ENCODE assay signal across 8 mouse cellular contexts in the genomic region with DNA sequence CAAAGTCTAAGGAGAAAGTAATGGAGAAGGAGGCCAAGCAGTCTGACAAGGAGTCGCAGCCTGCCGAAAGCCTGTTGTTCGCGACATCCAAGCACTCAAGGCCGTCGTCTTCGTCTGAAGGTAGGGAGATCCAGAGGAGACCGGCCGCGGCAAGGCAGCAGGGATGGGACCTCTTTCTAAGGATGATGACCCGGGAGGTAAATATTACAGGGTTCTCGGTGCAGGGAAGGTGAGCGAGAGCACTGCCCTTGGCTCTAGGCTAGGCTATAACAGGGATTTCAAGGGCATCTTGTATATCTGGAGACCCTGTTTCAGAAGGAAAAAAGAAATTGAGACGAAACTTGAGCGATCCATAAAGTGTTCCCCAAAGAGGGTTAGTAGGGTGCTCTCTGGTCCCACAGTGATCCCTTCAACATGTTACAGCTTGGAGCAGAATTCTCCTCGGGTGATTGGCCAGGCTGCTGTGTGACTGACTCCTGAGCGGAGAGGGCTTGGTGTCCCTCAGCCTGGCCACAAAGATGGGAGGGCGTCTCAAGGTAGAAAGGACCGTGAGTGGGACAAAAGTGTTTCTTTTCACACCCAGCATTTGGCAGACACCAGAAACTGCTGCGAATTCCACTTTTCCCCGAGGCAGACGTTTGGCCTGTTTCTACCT. TPM values are rescaled to one million over a fixed set of nuclear protein-coding genes. Genes with fewer than 3 reads are reported as not detected.
DNase-seq lines count a peak whose midpoint lies in the region; ATAC-seq and TF ChIP-seq lines count a peak whose summit lies in the region.

No protein-coding gene starts in this region.

- no peaks in the 10 kb centered on the region for H3K27me3 ChIP-seq in heart, postnatal 0 days (ENCODE audit: control insufficient read depth, insufficient read depth, low read length)

- peaks cover 9% of the 10 kb centered on the region for H3K4me1 ChIP-seq in bone marrow macrophage, adult 2 months (ENCODE audit: control insufficient read depth, insufficient read depth, low read length)
- peaks cover 31% of the 10 kb centered on the region for H3K4me1 ChIP-seq in heart, postnatal 0 days (ENCODE audit: control insufficient read depth, insufficient read depth)

- peak overlapping the region; percentile 84 for H3K4me2 ChIP-seq in heart, postnatal 0 days (ENCODE audit: low read depth, low read length)

- peak overlapping the region; percentile 61 for H3K9ac ChIP-seq in heart, postnatal 0 days (replicated peaks; ENCODE audit: low read depth, low read length)

- TF ChIP-seq CTCF in gastrocnemius, adult 2 months (IDR thresholded peaks at IDR 0.05): no peak
- no peak for TF ChIP-seq CTCF in bone marrow macrophage, adult 2 months (IDR thresholded peaks at IDR 0.05; ENCODE audit: low read depth, low read length)
- no peak for TF ChIP-seq CTCF in heart, postnatal 0 days (IDR thresholded peaks at IDR 0.05; ENCODE audit: low read depth)

- TF ChIP-seq EP300 in heart, postnatal 0 days (IDR thresholded peaks at IDR 0.05; ENCODE audit: low read depth): no peak

- H3K4me3 ChIP-seq in gastrocnemius, adult 2 months: peak overlapping the region; percentile 81
- H3K4me3 ChIP-seq in bone marrow macrophage, adult 2 months (ENCODE audit: insufficient read depth, low read length): peak overlapping the region; percentile 96
- H3K4me3 ChIP-seq in heart, postnatal 0 days (ENCODE audit: low read depth, low read length): peak overlapping the region; percentile 83

- no peak for DNase-seq in gastrocnemius, adult 2 months
- no peak for DNase-seq in gastrocnemius, postnatal 36 days
- DNase-seq in heart, postnatal 0 days (ENCODE audit: low spot score): no peak
- no peak for DNase-seq in urinary bladder, postnatal 10 days (ENCODE audit: low spot score)
- DNase-seq in spleen, postnatal 4 days (ENCODE audit: low spot score in 2 of 2): no peak
- DNase-seq in frontal cortex, postnatal 14 days (ENCODE audit: low spot score in 2 of 2): no peak

- no peaks in the 10 kb centered on the region for H3K9me3 ChIP-seq in heart, postnatal 0 days (replicated peaks; ENCODE audit: control insufficient read depth, low read length)

- H3K36me3 ChIP-seq in heart, postnatal 0 days (replicated peaks; ENCODE audit: control insufficient read depth, insufficient read depth, low read length): peaks cover 20% of the 10 kb centered on the region

- 0 out of 2 replicates have a peak, but pooled peaks have one; percentile 2 for ATAC-seq in heart, postnatal 0 days (ENCODE audit: insufficient read depth, low read depth)
- ATAC-seq in megakaryocyte progenitor cell, adult 5-6 weeks (replicated peaks; ENCODE audit: poor library complexity): peak; percentile 7; the same call in 1 of the 2 replicates

- intact Hi-C loops in gastrocnemius, adult 2 months (cut with DNase I): loop anchor here (5.0 kb wide), 1 partner anchor 111 kb away; the partner anchor contains the start of gene Rpl13
- intact Hi-C loops in gastrocnemius, postnatal 36 days (cut with DNase I): no loop called here

- 18% methylated on average over 22 of the region's 22 CpGs for WGBS in heart, postnatal 0 days

- peak overlapping the region; percentile 94 for H3K27ac ChIP-seq in gastrocnemius, adult 2 months
- H3K27ac ChIP-seq in bone marrow macrophage, adult 2 months (ENCODE audit: insufficient read depth, low read depth, low read length): no peak overlapping the region
- peak overlapping the region; percentile 68 for H3K27ac ChIP-seq in heart, postnatal 0 days (ENCODE audit: low read depth)

- no peak for TF ChIP-seq POLR2A in bone marrow macrophage, adult 2 months (IDR thresholded peaks at IDR 0.05; ENCODE audit: borderline replicate concordance, low read depth, low read length)

RNA-seq across cellular contexts. Expression of gene Spata33, which starts 0.6 kb away (rescaled TPM):
- total RNA-seq in gastrocnemius, adult 2 months (2021): 1 to 10 TPM; 1.2 to 1.8 TPM
- total RNA-seq in gastrocnemius, postnatal 36 days (2021): 1 to 10 TPM in 1 of 2 experiments, under 1 TPM in 1; 0.72 to 1.2 TPM
- polyA plus RNA-seq in bone marrow macrophage, adult 2 months (2012; ENCODE audit: insufficient read depth, insufficient read length, missing spikeins): 0.87 and 1.4 TPM in 2 replicates
- 5.7 and 11.4 TPM in 2 replicates for total RNA-seq in heart, postnatal 0 days (2014; rRNA removed; ENCODE audit: low replicate concordance)
- 17.1 and 21.3 TPM in 2 replicates for polyA plus RNA-seq in heart, postnatal 0 days (2015; fragmentation: Nextera tagmentation; extraction: Ambion mirVana)
- total RNA-seq in megakaryocyte progenitor cell, adult 5-6 weeks (2015): 0.37 and 0.51 TPM in 2 replicates
- total RNA-seq in megakaryocyte progenitor cell, adult 5-6 weeks (2017): 1.9 and 5.0 TPM in 2 replicates

RNA-seq across cellular contexts. Expression of gene Chmp1a, which starts 0.7 kb away (rescaled TPM):
- 10 to 100 TPM; 42.6 to 43.8 TPM for total RNA-seq in gastrocnemius, adult 2 months (2021)
- 10 to 100 TPM; 47.8 to 49.7 TPM for total RNA-seq in gastrocnemius, postnatal 36 days (2021)
- polyA plus RNA-seq in bone marrow macrophage, adult 2 months (2012; ENCODE audit: insufficient read depth, insufficient read length, missing spikeins): 97.2 and 102 TPM in 2 replicates
- 121 and 131 TPM in 2 replicates for total RNA-seq in heart, postnatal 0 days (2014; rRNA removed; ENCODE audit: low replicate concordance)
- 91.0 and 94.3 TPM in 2 replicates for polyA plus RNA-seq in heart, postnatal 0 days (2015; fragmentation: Nextera tagmentation; extraction: Ambion mirVana)
- 11.6 and 18.4 TPM in 2 replicates for total RNA-seq in megakaryocyte progenitor cell, adult 5-6 weeks (2015)
- 24.5 and 26.7 TPM in 2 replicates for total RNA-seq in megakaryocyte progenitor cell, adult 5-6 weeks (2017)

RNA-seq across cellular contexts. Expression of gene Cdk10, which starts 11.4 kb away (rescaled TPM):
- 10 to 100 TPM; 13.0 to 15.2 TPM for total RNA-seq in gastrocnemius, adult 2 months (2021)
- 10 to 100 TPM; 10.6 to 12.7 TPM for total RNA-seq in gastrocnemius, postnatal 36 days (2021)
- polyA plus RNA-seq in bone marrow macrophage, adult 2 months (2012; ENCODE audit: insufficient read depth, insufficient read length, missing spikeins): 35.5 and 36.1 TPM in 2 replicates
- 26.5 and 31.9 TPM in 2 replicates for total RNA-seq in heart, postnatal 0 days (2014; rRNA removed; ENCODE audit: low replicate concordance)
- 14.7 and 14.8 TPM in 2 replicates for polyA plus RNA-seq in heart, postnatal 0 days (2015; fragmentation: Nextera tagmentation; extraction: Ambion mirVana)
- total RNA-seq in megakaryocyte progenitor cell, adult 5-6 weeks (2015): 16.1 and 17.1 TPM in 2 replicates
- 34.9 and 38.6 TPM in 2 replicates for total RNA-seq in megakaryocyte progenitor cell, adult 5-6 weeks (2017)

RNA-seq across cellular contexts. Expression of gene Spata2l, which starts 22.8 kb away (rescaled TPM):
- total RNA-seq in gastrocnemius, adult 2 months (2021): 1 to 10 TPM; 1.5 to 2.3 TPM
- total RNA-seq in gastrocnemius, postnatal 36 days (2021): 1 to 10 TPM; 1.3 to 1.4 TPM
- polyA plus RNA-seq in bone marrow macrophage, adult 2 months (2012; ENCODE audit: insufficient read depth, insufficient read length, missing spikeins): 8.2 and 11.2 TPM in 2 replicates
- total RNA-seq in heart, postnatal 0 days (2014; rRNA removed; ENCODE audit: low replicate concordance): 3.5 and 4.2 TPM in 2 replicates
- polyA plus RNA-seq in heart, postnatal 0 days (2015; fragmentation: Nextera tagmentation; extraction: Ambion mirVana): 4.5 and 4.6 TPM in 2 replicates
- 1.7 and 2.1 TPM in 2 replicates for total RNA-seq in megakaryocyte progenitor cell, adult 5-6 weeks (2015)
- 1.2 and 1.7 TPM in 2 replicates for total RNA-seq in megakaryocyte progenitor cell, adult 5-6 weeks (2017)

RNA-seq across cellular contexts. Expression of gene Dpep1, which starts 27.2 kb away (rescaled TPM):
- total RNA-seq in gastrocnemius, adult 2 months (2021): 10 to 100 TPM; 13.6 to 16.7 TPM
- 10 to 100 TPM; 11.7 to 14.6 TPM for total RNA-seq in gastrocnemius, postnatal 36 days (2021)
- not detected in 2 replicates for polyA plus RNA-seq in bone marrow macrophage, adult 2 months (2012; ENCODE audit: insufficient read depth, insufficient read length, missing spikeins)
- total RNA-seq in heart, postnatal 0 days (2014; rRNA removed; ENCODE audit: low replicate concordance): 32.3 and 58.6 TPM in 2 replicates
- 16.3 and 17.6 TPM in 2 replicates for polyA plus RNA-seq in heart, postnatal 0 days (2015; fragmentation: Nextera tagmentation; extraction: Ambion mirVana)
- not detected in 2 replicates for total RNA-seq in megakaryocyte progenitor cell, adult 5-6 weeks (2015)
- total RNA-seq in megakaryocyte progenitor cell, adult 5-6 weeks (2017): not detected in 2 replicates
